Mouse (Mus musculus): ENCODE measurements around the gene Casp7. TPM values are rescaled to one million over a fixed set of nuclear protein-coding genes. Genes with fewer than 3 reads are reported as not detected.

Casp7 gene
- polyA plus RNA-seq, 1 experiment: 3.1 TPM

DNA sequence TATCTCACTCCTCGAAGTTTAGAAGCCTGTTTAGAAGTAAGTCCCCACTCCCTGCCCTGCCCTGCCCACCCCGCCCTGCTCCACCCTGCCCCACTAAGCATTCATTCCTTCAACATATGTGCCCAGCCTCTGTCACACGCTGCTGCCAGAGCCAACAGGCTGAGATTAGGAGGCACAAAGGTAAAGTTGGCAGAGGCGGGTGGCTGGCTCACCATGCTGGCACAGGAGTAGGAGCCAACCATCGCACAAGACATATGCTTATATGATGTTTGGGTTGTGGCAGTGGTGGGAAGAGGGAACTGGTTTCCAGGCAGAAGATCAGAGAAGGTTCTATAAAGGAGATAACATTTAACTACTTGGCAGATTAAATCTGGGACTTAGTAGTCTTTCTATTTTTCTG, 80.3 kb downstream of the Casp7 start:
- WGBS: 19% methylated on average over 5 of the region's 5 CpGs
- DNase-seq: no peak

DNA sequence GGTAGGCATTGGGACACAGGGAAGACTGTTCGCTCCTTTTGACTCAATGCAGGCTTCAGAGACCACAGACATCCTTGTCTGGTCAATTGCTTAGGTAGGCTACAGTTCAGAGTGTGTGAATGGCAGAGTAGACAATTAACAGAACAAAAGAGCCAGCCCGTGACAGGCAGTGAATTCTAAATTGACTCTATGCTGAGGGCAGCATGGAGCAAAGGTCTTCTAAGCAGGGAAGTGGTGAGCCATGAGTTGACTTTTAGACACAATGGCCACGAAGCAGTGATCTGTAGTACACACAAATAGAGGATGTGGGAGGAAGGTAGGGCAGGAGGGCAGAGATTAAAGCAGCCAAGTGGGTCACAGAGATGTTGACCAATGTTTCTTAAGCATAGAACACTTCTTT, 80.9 kb downstream of the Casp7 start:
- Histone ChIP-seq H3K27me3 (ENCODE audit: control insufficient read depth, insufficient read depth, low read length) (no peaks in the 10 kb centered on the region), H3K4me3 (replicated peaks; ENCODE audit: insufficient read depth, low read depth, low read length) (no peak overlapping the region), H3K4me1 (ENCODE audit: control insufficient read depth, insufficient read depth, low read length) (peaks cover 3% of the 10 kb centered on the region; the same call in 1 of the 2 replicates), H3K27ac (ENCODE audit: insufficient read depth, low read length) (no peak overlapping the region)
- TF ChIP-seq CTCF (IDR thresholded peaks at IDR 0.05; ENCODE audit: borderline replicate concordance, insufficient read depth, low read depth, low read length): no peak
- no peak for TF ChIP-seq POLR2A (IDR thresholded peaks at IDR 0.05; ENCODE audit: borderline replicate concordance, insufficient read depth, low read length)
- no peak for DNase-seq
- 72% methylated on average over 3 of the region's 3 CpGs for WGBS

More for the DNA sequence above, 80.3 kb downstream of the Casp7 start:
- Histone ChIP-seq H3K27ac (ENCODE audit: insufficient read depth, low read length) (no peak overlapping the region), H3K4me3 (replicated peaks; ENCODE audit: insufficient read depth, low read depth, low read length) (no peak overlapping the region), H3K4me1 (ENCODE audit: control insufficient read depth, insufficient read depth, low read length) (peaks cover 3% of the 10 kb centered on the region; the same call in 1 of the 2 replicates), H3K27me3 (ENCODE audit: control insufficient read depth, insufficient read depth, low read length) (no peaks in the 10 kb centered on the region)
- TF ChIP-seq CTCF (IDR thresholded peaks at IDR 0.05; ENCODE audit: borderline replicate concordance, insufficient read depth, low read depth, low read length) (no peak), POLR2A (IDR thresholded peaks at IDR 0.05; ENCODE audit: borderline replicate concordance, insufficient read depth, low read length) (no peak)

DNA sequence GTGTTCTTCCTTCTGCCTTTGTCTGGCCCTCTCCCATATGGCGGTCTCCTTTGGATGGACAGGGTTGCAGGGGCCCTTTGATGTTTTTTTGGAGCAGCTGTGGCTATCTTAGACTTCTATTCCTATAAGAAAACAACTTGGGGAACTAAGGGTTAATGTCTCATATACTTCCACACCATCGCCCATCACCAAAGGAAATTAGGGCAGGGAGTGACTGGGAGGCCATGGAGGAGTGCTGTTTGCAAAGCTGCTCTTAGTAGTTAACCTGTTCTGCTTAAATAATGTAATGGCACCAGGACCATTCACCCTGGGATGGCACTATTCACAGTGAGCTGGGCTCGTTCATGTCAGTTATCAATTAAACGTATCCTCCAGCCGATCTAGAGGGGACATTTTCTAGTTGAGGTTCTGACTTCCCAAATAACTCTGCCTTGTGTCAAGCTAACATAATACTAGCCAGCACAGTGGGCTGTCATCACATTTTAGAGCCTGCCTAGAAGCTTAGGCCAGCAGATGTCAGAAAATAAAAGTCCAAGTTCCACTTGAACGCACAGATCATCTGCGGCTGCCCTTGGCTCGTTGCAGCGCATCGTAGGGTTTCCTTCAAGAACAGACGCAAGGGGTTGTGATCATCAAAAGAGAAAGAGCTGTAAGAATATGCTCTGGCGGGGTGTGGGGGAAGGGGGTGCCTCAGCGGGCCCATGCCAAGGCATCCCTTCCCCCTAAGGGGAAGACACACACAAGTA, 87.9 kb downstream of the Casp7 start:
- DNase-seq: no peak
- Histone ChIP-seq H3K4me1 (ENCODE audit: control insufficient read depth, insufficient read depth, low read length) (no peaks in the 10 kb centered on the region; the same call in 1 of the 2 replicates), H3K27me3 (ENCODE audit: control insufficient read depth, insufficient read depth, low read length) (no peaks in the 10 kb centered on the region), H3K4me3 (replicated peaks; ENCODE audit: insufficient read depth, low read depth, low read length) (no peak overlapping the region), H3K27ac (ENCODE audit: insufficient read depth, low read length) (no peak overlapping the region)
- no peak for TF ChIP-seq POLR2A (IDR thresholded peaks at IDR 0.05; ENCODE audit: borderline replicate concordance, insufficient read depth, low read length)
- no peak for TF ChIP-seq CTCF (IDR thresholded peaks at IDR 0.05; ENCODE audit: borderline replicate concordance, insufficient read depth, low read depth, low read length)
- WGBS: 31% methylated on average over 13 of the region's 13 CpGs

DNA sequence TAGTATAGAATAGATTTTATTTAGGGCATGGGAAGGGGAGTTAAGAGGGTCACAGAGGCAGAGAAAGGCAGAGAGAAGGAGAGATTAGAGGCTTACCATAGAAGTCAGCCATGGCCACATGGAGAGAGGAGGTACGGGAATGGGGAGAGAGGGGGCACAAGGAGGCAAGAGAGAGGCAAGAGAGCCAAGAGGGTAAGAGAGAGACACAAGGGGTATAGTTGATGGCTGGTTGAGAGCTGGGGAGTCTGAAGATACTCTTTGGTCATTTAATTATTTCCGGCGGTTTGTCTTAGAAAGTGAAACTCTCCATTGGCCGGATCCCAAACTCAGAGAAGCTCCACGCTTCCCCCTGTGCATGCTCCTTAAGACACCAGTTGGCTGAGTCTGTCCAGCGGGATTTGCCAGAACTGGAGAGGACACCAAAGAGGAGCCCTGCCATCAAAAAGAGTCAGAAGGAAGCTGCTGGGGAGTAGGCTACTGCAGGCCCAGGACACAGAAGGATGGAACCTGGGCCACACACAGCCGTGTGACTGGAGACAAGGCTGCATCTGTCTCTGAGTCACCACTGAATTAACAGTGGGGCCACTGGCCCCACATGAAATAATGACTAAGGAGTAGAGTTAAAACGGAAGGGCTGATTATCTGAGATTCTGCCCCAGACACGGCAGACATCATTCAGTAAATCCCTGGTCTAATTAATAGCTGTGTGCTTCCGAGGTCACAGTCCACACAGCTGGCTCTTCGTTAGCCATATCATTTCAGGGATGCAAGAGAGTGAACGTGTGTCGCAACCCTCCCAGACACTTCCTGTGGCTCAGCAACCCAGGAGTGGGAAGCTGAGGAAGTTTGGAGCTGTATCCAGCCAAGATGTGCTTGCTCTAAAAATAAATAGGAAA, 88.7 kb downstream of the Casp7 start:
- no peak overlapping the region for H3K27ac ChIP-seq (ENCODE audit: insufficient read depth, low read length)
- H3K4me1 ChIP-seq (ENCODE audit: control insufficient read depth, insufficient read depth, low read length): no peaks in the 10 kb centered on the region; the same call in 1 of the 2 replicates
- H3K27me3 ChIP-seq (ENCODE audit: control insufficient read depth, insufficient read depth, low read length): no peaks in the 10 kb centered on the region
- H3K4me3 ChIP-seq (replicated peaks; ENCODE audit: insufficient read depth, low read depth, low read length): no peak overlapping the region
- WGBS: 30% methylated on average over 13 of the region's 13 CpGs
- no peak for TF ChIP-seq CTCF (IDR thresholded peaks at IDR 0.05; ENCODE audit: borderline replicate concordance, insufficient read depth, low read depth, low read length)
- TF ChIP-seq POLR2A (IDR thresholded peaks at IDR 0.05; ENCODE audit: borderline replicate concordance, insufficient read depth, low read length): no peak
- DNase-seq: no peak

DNA sequence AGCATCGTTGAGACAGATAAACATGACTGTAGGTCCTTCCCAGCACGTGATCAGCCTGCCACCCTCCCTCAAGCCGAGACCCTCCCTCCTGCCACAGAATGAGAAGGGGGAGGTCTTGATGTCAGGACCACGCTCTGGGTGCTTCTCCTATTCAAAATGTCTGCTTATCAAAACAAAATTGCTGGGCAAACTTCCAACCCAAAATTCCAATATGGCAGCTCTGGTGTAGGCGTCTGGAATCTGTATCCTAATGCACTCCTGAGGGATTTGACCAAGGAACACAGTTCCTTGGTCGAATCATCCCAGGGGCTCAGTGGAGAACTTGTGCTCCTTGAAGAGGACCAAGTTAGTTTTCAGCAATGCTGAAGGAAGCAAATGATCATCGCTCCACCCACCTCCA, 90.0 kb downstream of the Casp7 start:
- Histone ChIP-seq H3K27me3 (ENCODE audit: control insufficient read depth, insufficient read depth, low read length) (no peaks in the 10 kb centered on the region), H3K4me1 (ENCODE audit: control insufficient read depth, insufficient read depth, low read length) (no peaks in the 10 kb centered on the region; the same call in 1 of the 2 replicates), H3K27ac (ENCODE audit: insufficient read depth, low read length) (no peak overlapping the region), H3K4me3 (replicated peaks; ENCODE audit: insufficient read depth, low read depth, low read length) (no peak overlapping the region)
- TF ChIP-seq POLR2A (IDR thresholded peaks at IDR 0.05; ENCODE audit: borderline replicate concordance, insufficient read depth, low read length): no peak
- TF ChIP-seq CTCF (IDR thresholded peaks at IDR 0.05; ENCODE audit: borderline replicate concordance, insufficient read depth, low read depth, low read length): no peak
- no peak for DNase-seq
- 83% methylated on average over 7 of the region's 7 CpGs for WGBS

DNA sequence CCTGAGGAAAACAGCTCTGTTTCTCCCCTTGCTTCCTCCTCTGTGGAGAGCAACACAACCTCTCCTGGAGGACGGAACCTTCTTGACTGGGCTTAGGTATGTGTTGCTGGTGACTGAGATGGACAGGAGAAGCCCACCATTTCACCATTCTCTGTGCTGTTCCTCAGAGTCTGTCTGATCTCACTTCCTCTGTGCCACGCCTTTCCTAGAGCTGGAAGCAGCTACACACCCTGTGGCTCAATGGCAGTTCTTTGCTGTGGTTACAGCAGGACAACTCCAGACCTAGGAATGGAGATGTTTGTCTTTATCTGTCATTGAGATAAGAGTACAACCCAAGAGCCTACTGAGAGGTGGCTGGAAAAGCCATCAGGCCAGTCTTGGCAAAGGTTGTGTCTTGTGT, 90.4 kb downstream of the Casp7 start:
- TF ChIP-seq CTCF (IDR thresholded peaks at IDR 0.05; ENCODE audit: borderline replicate concordance, insufficient read depth, low read depth, low read length): no peak
- no peak for TF ChIP-seq POLR2A (IDR thresholded peaks at IDR 0.05; ENCODE audit: borderline replicate concordance, insufficient read depth, low read length)
- 97% methylated on average over 2 of the region's 2 CpGs for WGBS
- Histone ChIP-seq H3K4me1 (ENCODE audit: control insufficient read depth, insufficient read depth, low read length) (no peaks in the 10 kb centered on the region; the same call in 1 of the 2 replicates), H3K27ac (ENCODE audit: insufficient read depth, low read length) (no peak overlapping the region), H3K27me3 (ENCODE audit: control insufficient read depth, insufficient read depth, low read length) (no peaks in the 10 kb centered on the region), H3K4me3 (replicated peaks; ENCODE audit: insufficient read depth, low read depth, low read length) (no peak overlapping the region)
- DNase-seq: no peak

DNA sequence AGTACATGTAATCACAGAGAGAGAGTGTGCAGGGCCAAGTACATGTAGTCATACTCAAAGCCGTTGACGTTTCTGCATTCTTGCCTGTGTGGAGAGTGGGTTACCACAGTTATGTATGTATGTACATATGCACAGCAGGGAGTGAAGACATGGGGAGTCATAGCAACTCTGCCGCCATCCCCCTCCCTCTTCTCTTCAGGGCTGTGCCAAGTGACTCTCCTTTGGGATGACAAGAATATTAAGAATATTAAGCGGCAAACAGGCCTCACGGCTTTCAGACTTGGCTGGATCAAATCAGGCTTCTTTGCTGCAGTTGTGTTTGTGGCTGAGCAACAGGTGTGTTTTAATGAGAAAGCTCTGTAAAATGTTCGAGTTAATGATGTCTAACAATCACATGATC, 92.7 kb downstream of the Casp7 start:
- 41% methylated on average over 6 of the region's 6 CpGs for whole genome bisulfite sequencing
- Histone ChIP-seq H3K4me1 (ENCODE audit: control insufficient read depth, insufficient read depth, low read length) (no peaks in the 10 kb centered on the region), H3K27ac (ENCODE audit: insufficient read depth, low read length) (no peak overlapping the region), H3K4me3 (replicated peaks; ENCODE audit: insufficient read depth, low read depth, low read length) (no peak overlapping the region), H3K27me3 (ENCODE audit: control insufficient read depth, insufficient read depth, low read length) (no peaks in the 10 kb centered on the region)
- TF ChIP-seq CTCF (IDR thresholded peaks at IDR 0.05; ENCODE audit: borderline replicate concordance, insufficient read depth, low read depth, low read length) (no peak), POLR2A (IDR thresholded peaks at IDR 0.05; ENCODE audit: borderline replicate concordance, insufficient read depth, low read length) (no peak)
- no peak for DNase-seq

Other genes starting within 250 kb of the Casp7 start
- not detected in 2 replicates for gene Habp2, start 110.0 kb upstream of the Casp7 start, polyA plus RNA-seq (2012; rRNA removed)
- 0.59 and 0.74 TPM in 2 replicates for gene Nrap, start 7.1 kb upstream of the Casp7 start, polyA plus RNA-seq (2012; rRNA removed)
- gene Plekhs1, start 64.5 kb downstream of the Casp7 start, polyA plus RNA-seq (2012; rRNA removed): 0.15 TPM in 1 of 2 replicates, not detected in the other
- 8.4 and 9.4 TPM in 2 replicates for gene Dclre1a, start 151.1 kb downstream of the Casp7 start, polyA plus RNA-seq (2012; rRNA removed)
- 10.8 and 11.8 TPM in 2 replicates for gene Nhlrc2, start 151.1 kb downstream of the Casp7 start, polyA plus RNA-seq (2012; rRNA removed)

All from cerebellum, adult 2 months (tissue).